Mouse (Mus musculus): Measurements from ENCODE around the gene Rdh16.
"Not testable (repeated sequence)": the region's sequence is repeated elsewhere in the genome, so short reads cannot be mapped to it uniquely, and the experiment has no call there.

The Rdh16 gene

GRCm38 (mm10) chr10:127800891-127801290 lies at the start of gene Rdh16:
Rdh16 (plus strand) TSS chr10:127801152.
- no peak for DNase-seq (ENCODE audit: low spot score)

- no peak for DNase-seq (ENCODE audit: low spot score)
Observed at GRCm38 (mm10) chr10:127751548-127751947, 49.4 kb upstream of the Rdh16 start, which contains the start of gene Gpr182. Gpr182 (minus strand) TSS chr10:127751732.

- no peak for DNase-seq (ENCODE audit: low spot score)
Observed at GRCm38 (mm10) chr10:127754566-127755166, 46.3 kb upstream of the Rdh16 start.

GRCm38 (mm10) chr10:127755246-127755645 lies 45.7 kb upstream of the Rdh16 start:
- no peak for DNase-seq (ENCODE audit: low spot score)

GRCm38 (mm10) chr10:127755770-127756468 lies 45.0 kb upstream of the Rdh16 start:
- DNase-seq (ENCODE audit: low spot score): no peak

- DNase-seq (ENCODE audit: low spot score): peak; percentile 2
Observed at GRCm38 (mm10) chr10:127759181-127760110, 41.5 kb upstream of the Rdh16 start, which contains the start of the genes Rdh1 and Rdh16f1. Rdh1 (plus strand) TSS chr10:127759721. Rdh16f1 (plus strand) TSS chr10:127759787.

- DNase-seq (ENCODE audit: low spot score): not testable (repeated sequence)
Observed at GRCm38 (mm10) chr10:127762926-127763325, 38.0 kb upstream of the Rdh16 start.

GRCm38 (mm10) chr10:127763914-127764680 lies 36.9 kb upstream of the Rdh16 start:
- DNase-seq (ENCODE audit: low spot score): no peak

- no peak for DNase-seq (ENCODE audit: low spot score)
Observed at GRCm38 (mm10) chr10:127766564-127766963, 34.4 kb upstream of the Rdh16 start.

GRCm38 (mm10) chr10:127776011-127776410 lies 24.9 kb upstream of the Rdh16 start, which contains the start of gene Rdh9:
Rdh9 (plus strand) TSS chr10:127776386.
- DNase-seq (ENCODE audit: low spot score): no peak

- not testable (repeated sequence) for DNase-seq (ENCODE audit: low spot score)
Observed at GRCm38 (mm10) chr10:127782321-127782720, 18.6 kb upstream of the Rdh16 start.

- not testable (repeated sequence) for DNase-seq (ENCODE audit: low spot score)
Observed at GRCm38 (mm10) chr10:127785411-127785810, 15.5 kb upstream of the Rdh16 start.

GRCm38 (mm10) chr10:127799295-127799694 lies 1.7 kb upstream of the Rdh16 start:
- DNase-seq (ENCODE audit: low spot score): no peak

GRCm38 (mm10) chr10:127801612-127802011 lies 660 bp downstream of the Rdh16 start:
- DNase-seq (ENCODE audit: low spot score): no peak

GRCm38 (mm10) chr10:127802236-127802635 lies 1.3 kb downstream of the Rdh16 start:
- no peak for DNase-seq (ENCODE audit: low spot score)

- DNase-seq (ENCODE audit: low spot score): no peak
Observed at GRCm38 (mm10) chr10:127804416-127804815, 3.5 kb downstream of the Rdh16 start.

GRCm38 (mm10) chr10:127815888-127816287 lies 14.9 kb downstream of the Rdh16 start:
- no peak for DNase-seq (ENCODE audit: low spot score)

- DNase-seq (ENCODE audit: low spot score): not testable (repeated sequence)
Observed at GRCm38 (mm10) chr10:127817268-127817910, 16.4 kb downstream of the Rdh16 start.

GRCm38 (mm10) chr10:127821806-127822205 lies 20.9 kb downstream of the Rdh16 start:
- DNase-seq (ENCODE audit: low spot score): not testable (repeated sequence)

GRCm38 (mm10) chr10:127825386-127825785 lies 24.4 kb downstream of the Rdh16 start:
- DNase-seq (ENCODE audit: low spot score): no peak

GRCm38 (mm10) chr10:127829121-127829520 lies 28.2 kb downstream of the Rdh16 start:
- DNase-seq (ENCODE audit: low spot score): no peak
